Mouse (Mus musculus) A20 (cell line): ENCODE data around the gene Tmprss4.

Source experiments
- DNase-seq: peaks from one replicate; pipeline ENCODE4 v3.0.0-alpha.2; 2011; ENCODE audit warnings: low read depth, low spot score

Tmprss4 gene

DNA sequence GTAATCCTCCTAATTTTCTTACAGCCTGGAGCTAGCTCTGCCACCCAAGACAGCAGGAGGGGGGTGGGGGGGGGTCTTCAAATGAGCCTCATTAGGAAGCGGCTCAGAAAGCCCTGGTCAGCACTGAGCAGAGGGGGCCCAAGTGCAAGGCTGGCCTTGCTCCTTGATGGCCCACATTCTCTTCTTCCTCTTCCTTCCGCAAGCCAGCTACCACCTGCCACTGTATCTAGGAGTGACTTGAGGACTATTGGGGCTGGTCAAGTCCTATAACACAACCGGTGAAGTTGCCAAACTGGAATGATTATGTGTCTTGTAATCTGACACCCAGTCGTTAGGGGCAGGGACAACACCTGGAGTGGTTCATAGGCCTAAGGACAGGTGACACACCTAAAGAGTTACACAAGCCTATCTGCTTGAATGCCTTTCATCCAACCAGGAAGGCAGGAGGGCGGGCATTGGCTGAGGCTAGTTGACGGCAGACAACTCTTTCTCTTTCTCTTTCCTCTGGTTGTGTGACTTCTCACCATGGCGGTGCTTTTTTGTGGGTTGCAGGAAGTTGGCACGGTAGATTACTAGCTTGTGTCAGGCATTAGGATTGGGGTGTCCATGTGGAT, at the start of gene Tmprss4:
Gene Tmprss4, minus strand, starts transcription at position 296 of the 614 bp plus-strand sequence.
- no peak for DNase-seq

DNA sequence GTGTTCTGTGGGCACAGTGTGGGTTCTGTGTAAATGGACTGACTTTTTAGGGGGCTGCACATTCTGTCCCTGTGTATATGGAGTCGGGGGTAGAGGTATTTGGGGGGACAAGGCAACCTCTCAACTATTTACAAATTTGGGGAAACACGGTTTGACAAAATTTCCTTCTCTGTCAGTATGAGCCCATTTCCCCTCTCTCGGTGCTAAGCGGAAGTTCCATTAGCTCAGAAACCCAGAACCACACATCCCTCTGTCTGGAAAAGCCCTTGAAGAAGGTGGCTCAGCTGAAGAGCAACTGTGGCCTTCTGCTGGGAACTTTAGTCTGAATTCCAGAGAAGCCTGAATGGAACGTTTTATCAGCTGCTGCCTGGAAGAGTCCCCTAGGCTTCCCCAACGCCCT, 48.5 kb upstream of the Tmprss4 start:
- no peak for DNase-seq

GRCm38 (mm10) chr9:45251990-45252389, 48.1 kb upstream of the Tmprss4 start:
- no peak for DNase-seq

DNA sequence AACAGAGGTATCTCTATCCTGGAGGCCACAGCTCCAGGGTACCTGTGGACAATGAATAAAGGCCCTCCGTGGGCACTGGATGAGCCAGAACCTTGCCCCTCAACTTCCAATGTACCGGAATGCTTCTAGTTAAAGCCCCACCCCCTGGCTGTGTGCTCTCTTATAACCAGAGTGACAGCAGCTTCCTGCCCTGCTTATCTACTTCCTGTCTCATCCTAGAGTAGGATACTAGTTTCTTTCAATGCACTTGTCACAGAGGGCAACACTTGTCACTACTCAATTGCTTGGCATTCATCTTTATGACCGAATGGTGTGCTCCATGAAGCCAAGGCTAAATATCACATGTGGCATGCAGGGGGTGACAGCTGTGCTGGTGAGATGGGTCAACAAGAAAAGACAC, 47.4 kb upstream of the Tmprss4 start:
- DNase-seq = no peak

DNA sequence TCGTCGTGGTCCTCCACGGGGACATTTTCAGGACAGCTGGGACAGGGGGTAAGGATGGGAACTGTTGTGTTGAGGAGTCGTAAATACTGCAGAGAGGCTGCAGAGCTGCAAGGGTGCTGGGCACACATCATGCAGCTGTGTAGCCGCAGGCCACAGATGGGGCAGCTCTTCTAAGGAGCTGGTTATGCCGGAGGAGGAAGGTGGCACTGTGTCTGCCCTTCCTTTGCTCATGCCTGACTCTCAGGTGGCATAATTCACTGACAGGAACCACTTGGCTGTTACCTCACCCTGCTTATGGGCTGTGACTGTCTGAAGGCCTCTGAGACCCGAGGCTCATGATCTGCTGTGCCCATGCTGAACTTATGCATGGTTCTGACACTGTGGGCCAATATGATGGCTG, 46.4 kb upstream of the Tmprss4 start:
- DNase-seq = no peak

DNA sequence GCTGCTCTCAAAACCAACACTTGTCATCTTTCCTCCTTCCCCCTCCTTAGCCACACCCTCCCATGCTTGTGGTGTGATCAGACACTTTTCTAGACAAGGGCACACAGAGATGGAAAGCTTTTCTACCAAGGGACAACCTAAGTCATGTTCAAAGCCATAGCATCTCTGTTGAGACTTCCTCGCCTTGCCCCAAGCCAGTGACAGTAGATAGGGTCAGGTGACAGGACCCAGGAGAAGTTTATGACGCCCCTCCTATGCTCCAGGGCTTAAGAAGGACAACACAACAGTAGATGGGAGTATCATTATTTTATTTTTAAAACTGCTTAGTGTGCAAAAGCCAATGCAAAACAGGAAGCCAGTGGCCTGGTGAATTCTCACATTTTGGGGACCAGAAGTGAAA, 43.6 kb upstream of the Tmprss4 start:
- DNase-seq = peak; percentile 78

- peak; percentile 91 for DNase-seq
These were observed 42.2 kb upstream of the Tmprss4 start for GRCm38 (mm10) chr9:45246060-45246459.

GRCm38 (mm10) chr9:45245432-45245831, 41.5 kb upstream of the Tmprss4 start:
- DNase-seq = no peak

- peak; percentile 39 for DNase-seq
These were observed 37.5 kb upstream of the Tmprss4 start for GRCm38 (mm10) chr9:45241397-45241796.

DNA sequence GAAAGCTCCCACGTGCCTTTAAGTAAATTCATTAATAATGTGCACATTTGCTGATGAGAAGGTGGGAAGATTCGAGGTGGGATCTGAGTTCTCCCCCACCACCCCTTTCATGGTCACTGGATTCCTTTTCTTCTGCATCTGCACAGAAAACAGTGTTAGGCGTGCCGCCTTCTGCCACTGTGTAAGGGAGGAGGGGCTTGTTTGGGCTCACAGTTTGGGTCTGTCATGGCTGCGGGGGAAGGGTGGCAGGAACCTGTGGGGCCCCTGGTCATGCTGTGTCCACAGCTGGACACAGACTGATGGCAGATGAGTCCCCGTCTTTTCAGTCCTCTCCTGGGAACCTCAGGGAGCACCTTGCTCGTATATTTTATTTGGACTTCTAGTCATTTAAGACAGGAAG, 32.9 kb upstream of the Tmprss4 start:
- peak; percentile 40 for DNase-seq

- DNase-seq = peak; percentile 78
These were observed 31.9 kb upstream of the Tmprss4 start for GRCm38 (mm10) chr9:45235668-45236227.

DNA sequence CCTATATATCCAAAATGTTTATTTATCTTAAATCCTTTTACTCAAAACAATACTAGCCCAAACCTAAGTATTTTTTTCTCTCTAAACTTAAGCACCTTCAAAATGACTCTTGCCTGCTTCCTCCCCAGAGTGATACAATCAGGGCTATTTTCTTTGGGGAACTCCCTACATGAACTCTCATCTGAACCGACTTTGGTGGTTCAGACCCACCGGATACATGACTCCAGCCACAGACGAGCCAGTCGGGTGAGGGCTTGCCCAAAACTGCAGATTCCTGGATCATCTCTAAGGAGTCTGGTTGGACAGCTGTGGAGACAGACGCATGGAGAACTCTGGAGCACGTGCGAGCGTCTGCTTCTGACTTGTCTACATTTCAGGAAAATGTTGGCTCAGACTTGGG, 25.5 kb upstream of the Tmprss4 start:
- DNase-seq = peak; percentile 30

DNA sequence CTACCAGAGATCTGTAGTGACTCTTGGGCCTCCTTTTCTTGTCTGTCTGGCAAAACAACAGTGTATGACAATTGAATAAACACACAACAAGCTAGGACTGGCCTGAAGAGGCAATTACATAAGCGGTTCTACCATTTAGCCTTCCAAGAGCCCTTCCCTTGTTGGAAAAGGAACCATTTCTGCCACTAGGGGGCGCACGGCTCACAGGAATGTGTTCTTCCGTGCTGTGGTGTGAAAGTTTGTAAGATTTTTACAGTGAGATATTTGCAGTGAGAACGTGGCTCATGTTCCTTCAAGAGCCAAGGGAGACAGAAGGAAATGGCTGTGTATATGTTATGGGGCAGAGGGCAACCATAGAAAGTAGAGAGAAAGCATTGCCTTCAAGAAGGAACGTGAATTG, 17.7 kb upstream of the Tmprss4 start:
- DNase-seq = peak; percentile 85

DNA sequence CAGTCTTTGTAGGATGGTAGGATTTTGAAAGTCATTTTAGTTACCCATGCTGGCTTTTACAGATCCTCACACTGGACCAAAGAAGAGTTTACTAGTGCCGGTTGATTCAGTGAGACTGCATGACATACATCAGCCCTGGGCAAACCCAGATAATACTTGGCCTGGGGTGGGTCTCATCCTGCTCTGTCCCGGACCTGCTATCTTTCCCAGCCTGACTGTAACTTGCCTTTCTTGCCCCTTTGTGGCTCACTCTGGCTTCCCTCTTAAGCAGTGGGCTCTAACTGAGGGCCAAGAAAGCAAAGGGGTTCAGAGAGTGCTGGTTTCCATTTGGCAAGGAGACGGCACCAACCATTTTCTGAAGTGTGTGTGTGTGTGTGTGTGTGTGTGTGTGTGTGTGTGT, 15.8 kb upstream of the Tmprss4 start:
- no peak for DNase-seq

DNA sequence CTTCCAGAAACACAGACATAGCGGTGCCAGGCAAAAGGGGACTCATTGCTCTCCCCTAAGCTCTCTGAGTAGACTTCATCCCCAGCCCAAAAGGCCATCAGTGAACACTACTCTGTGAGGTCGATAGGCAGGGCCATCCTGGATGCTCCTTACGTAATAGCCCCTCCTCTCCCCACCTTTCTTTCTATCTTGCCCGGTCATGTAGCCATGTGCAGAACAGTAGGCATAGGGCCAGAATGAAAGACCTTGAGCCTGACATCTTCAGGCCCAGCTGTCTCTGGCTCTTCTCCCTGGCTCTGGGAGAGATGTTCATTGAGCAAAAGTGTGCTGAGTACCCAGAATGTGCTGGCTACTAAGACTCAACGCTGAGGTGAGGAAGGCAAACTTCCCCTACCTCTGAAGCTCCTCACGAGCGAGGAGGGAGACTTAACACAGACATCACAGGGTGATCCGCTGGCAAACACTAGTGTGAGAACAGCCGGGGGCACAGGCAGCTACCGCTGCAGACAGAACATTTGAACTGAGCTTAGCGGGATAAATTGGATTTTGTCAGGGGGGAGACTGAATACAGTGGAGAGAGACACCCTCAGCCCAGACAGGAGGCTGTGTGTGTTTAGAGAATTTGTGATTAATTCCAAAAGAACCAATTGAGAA, 11.8 kb upstream of the Tmprss4 start:
- DNase-seq = no peak

DNA sequence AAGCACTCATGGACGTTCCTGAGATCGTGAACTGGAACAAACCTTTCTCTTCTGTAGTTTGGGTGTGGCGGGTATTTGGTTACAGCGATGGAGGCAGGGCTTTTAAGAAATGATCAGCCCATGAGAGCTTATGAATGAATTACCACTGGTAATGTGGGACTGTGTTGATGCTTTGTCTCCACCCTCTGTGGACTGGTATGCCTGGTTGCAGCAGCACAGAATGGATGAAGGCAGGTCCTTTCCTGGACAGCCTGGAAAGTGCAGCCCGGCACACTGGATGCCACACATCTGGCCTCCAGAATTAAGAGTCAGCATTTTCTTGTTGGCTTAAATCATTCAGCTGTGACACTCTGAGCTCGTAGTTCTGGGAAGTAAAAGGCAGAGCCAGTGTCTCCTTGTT, 8.1 kb upstream of the Tmprss4 start:
- DNase-seq = no peak

DNA sequence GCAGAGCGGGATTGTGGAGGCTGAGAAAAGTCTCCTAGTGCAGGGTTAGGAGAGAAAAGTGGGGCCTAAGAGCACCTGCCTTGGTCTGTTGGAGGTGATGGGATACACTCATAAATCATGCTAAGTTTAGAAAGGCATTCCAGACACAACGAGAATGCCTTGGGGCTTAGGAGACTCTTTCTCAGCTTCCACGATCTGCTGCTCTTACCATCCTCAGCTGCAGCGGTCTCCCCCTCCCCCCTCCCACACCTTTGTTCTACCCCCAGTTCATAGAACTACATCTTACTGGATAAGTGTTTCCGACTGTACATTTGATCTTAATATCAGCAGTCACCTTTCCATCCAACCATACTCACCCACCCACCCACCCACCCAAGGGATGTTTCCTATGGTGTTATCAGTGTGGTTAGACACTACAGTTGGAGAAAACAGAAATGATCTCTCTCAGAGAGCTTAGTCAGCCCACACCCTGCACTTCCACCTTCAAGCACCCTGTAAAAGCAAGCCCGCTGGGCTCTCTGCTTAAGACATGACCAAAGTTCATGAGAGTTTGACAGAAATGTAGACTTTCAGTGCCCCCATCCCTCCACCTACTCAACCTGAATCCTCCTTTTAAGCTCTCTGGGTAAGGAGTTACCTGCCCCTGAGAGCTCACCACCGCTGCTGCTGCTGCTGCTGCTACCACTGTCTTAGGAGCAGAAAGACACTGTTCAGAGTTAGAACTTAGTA, 3.3 kb upstream of the Tmprss4 start:
- DNase-seq = no peak

GRCm38 (mm10) chr9:45206121-45206520, 2.2 kb upstream of the Tmprss4 start:
- DNase-seq = no peak

- DNase-seq = no peak
These were observed 1.3 kb upstream of the Tmprss4 start for GRCm38 (mm10) chr9:45205143-45205542.

DNA sequence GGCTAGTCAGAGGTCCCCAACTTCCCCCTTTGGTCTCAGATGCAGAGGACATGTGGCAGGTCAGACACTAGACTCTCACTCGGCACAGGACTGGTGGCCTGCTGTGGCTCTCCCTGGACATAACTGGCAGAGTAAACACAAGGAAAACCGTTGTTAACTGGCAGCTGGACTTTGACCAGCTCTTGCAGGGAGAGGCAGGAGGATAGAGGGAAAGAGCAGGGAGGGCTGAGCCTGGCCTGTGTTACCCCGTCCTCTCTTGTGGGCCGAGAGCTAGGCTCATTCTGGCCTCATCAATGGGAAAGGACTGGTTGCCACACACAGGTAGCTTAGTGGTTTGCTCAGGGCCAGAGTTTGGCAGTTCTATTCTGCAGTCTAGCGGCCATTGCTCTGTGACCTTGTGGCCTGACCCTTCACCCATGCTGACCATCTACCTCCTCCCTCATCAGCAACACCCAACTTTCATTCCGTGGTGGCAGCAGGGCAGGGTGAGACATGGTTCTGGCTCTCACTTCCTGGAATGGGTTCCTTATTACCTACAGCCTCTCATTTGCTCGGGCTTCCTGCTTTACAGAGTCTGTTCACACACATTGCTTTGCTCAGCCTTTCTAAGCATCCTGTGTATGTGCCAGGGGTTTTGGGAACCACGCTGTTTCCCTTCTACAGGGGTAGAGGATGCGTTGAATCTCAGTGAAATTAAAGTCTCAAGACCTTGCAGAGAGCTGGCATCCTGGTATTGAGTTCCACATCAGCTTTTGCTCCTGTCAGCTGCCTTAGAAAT, 1.7 kb downstream of the Tmprss4 start:
- DNase-seq = no peak

GRCm38 (mm10) chr9:45201319-45201947, 2.5 kb downstream of the Tmprss4 start:
- DNase-seq = no peak
